Mouse (Mus musculus) E14TG2a.4 (cell line): ENCODE results near the gene Mrpl4.

ENCODE experiments used
- CTCF ChIP-seq: conservative IDR thresholded peaks from 2 replicates; pipeline ENCODE4 v1.5.1; 2014; ENCODE audit warnings: low read length
- NANOG ChIP-seq: IDR thresholded peaks from 2 replicates; pipeline ENCODE4 v1.6.1; 2014; ENCODE audit warnings: borderline replicate concordance, low read length, mixed read lengths
- POU5F1 ChIP-seq: IDR thresholded peaks from 2 replicates; pipeline ENCODE4 v1.6.1; 2014; ENCODE audit warnings: low read length, borderline replicate concordance

DNA sequence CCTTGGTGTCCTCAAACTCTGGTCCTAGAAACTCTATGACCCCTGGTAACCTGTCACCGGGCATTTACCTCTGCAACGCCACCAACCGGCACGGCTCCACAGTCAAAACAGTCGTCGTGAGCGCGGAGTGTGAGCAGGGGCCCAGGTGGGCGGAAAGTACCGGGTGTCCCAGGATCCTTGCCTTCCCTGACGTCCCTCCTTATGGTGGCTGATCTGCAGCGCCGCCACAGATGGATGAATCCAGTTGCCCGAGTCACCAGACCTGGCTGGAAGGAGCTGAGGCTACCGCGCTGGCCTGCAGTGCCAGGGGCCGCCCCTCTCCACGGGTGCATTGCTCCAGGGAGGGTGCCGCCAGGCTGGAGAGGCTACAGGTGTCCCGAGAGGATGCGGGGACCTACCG is 34.1 kb downstream of the Mrpl4 start:
- no peak for TF ChIP-seq CTCF
- TF ChIP-seq POU5F1 = no peak
- TF ChIP-seq NANOG = no peak
